Mouse (Mus musculus) lung, postnatal 0 days (tissue): ENCODE results near the gene Gm45716.

Experiments
- CTCF ChIP-seq: IDR thresholded peaks from 2 replicates; pipeline ENCODE4 v1.5.1; 2016; ENCODE audit warnings: antibody characterized with exemption, mild to moderate bottlenecking
- EP300 ChIP-seq: IDR thresholded peaks from 2 replicates; pipeline ENCODE4 v1.6.1; 2016; ENCODE audit warnings: antibody characterized with exemption, mild to moderate bottlenecking, control low read depth

DNA sequence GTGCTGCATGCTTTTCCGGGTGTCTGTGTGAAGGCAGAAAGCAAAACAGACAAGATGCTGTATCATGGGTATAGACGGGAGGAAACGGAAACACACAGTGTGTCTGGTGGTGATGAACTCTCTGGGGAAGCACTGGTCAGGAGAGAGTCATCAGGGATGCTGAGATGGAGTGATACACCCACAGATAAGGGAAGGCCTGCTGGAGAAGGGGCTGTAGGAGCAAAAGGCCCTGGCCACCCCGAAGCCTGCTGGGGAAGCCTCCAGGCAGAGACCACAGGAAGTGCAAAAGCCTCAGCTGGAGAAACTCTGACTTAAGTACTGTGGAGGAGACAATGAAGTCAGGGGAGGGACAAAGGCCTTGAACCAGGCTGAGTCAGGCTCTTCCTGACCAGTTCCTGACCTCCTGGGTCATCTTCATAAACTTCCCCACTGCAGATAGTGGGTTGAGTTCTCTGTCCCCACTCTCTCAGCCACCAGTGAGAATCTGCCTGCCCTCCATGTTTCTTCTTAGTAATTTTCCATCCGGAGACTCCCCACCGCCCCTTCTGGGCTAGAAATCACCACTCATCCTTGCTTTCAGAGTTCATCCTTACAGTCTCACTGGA lies 99.2 kb downstream of the Gm45716 start:
- TF ChIP-seq CTCF (no peak), EP300 (no peak)
